Mouse (Mus musculus) small intestine, adult 2 months (tissue): Measurements from ENCODE around the gene Tek. TPM values are rescaled to one million over a fixed set of nuclear protein-coding genes. Genes with fewer than 3 reads are reported as not detected.

Experiments
- H3K27ac ChIP-seq: fragments of 200-500 bp; 2 replicates; pipeline ENCODE4 v1.5.1; 2012; ENCODE audit warnings: low read depth, low read length, control low read depth, inconsistent platforms; ENCODE audit not compliant: insufficient read depth
- H3K27me3 ChIP-seq: fragments of 200-500 bp; 2 replicates; pipeline ENCODE4 v1.6.1; 2012; ENCODE audit warnings: mild to moderate bottlenecking, moderate library complexity, low read length, inconsistent platforms; ENCODE audit not compliant: control insufficient read depth, insufficient read depth
- H3K36me3 ChIP-seq: fragments of 200-500 bp; 2 replicates; pipeline ENCODE4 v1.6.1; 2012; ENCODE audit warnings: mild to moderate bottlenecking, low read length, control low read depth, inconsistent platforms; ENCODE audit not compliant: control insufficient read depth, insufficient read depth
- H3K4me1 ChIP-seq: fragments of 200-500 bp; 2 replicates; pipeline ENCODE4 v1.6.1; 2012; ENCODE audit warnings: low read length, inconsistent platforms, mixed read lengths; ENCODE audit not compliant: control insufficient read depth, insufficient read depth, insufficient read length
- H3K4me3 ChIP-seq: fragments of 200-500 bp; 2 replicates; pipeline ENCODE4 v1.5.1; 2012; ENCODE audit warnings: low read depth, mild to moderate bottlenecking, control low read depth, inconsistent platforms, low read length, moderate library complexity
- CTCF ChIP-seq: fragments of 200-500 bp; IDR thresholded peaks from 2 replicates; pipeline ENCODE4 v1.5.1; 2012; ENCODE audit warnings: low read depth, mild to moderate bottlenecking, control low read depth, inconsistent platforms, low read length, moderate library complexity, mixed read lengths; ENCODE audit not compliant: insufficient replicate concordance, insufficient read length; ENCODE audit errors: extremely low read depth
- POLR2A ChIP-seq: fragments of 200-500 bp; IDR thresholded peaks from 2 replicates; pipeline ENCODE4 v1.6.1; 2012; ENCODE audit warnings: low read depth, mild to moderate bottlenecking, control low read depth, inconsistent platforms, low read length, moderate library complexity
- WGBS: fragments of 180-500 bp; shearing (Covaris S2); methylation state at CpG from one replicate; pipeline ENCODE4 v1.1.7; 2018; 5-methylcytosine and 5-hydroxymethylcytosine counted together
- polyA plus RNA-seq: library from polyadenylated mRNA; depleted of rRNA; stranded (reverse); fragments of >200 nt; gene quantifications from 2 replicates; pipeline ENCODE4 v1.2.3, GENCODE M21; 2012

Gene Tek
- polyA plus RNA-seq, 1 experiment, result 1.3 TPM

- no peak for TF ChIP-seq CTCF
- no peak for TF ChIP-seq POLR2A
- 49% methylated on average over 1 of the region's 1 CpGs for WGBS
- Histone ChIP-seq H3K27ac (no peak overlapping the region), H3K4me3 (no peak overlapping the region), H3K4me1 (no peaks in the 10 kb centered on the region), H3K36me3 (no peaks in the 10 kb centered on the region), H3K27me3 (no peaks in the 10 kb centered on the region)
These were observed 64.1 kb downstream of the Tek start for GRCm38 (mm10) chr4:94803187-94803586.

- H3K36me3 ChIP-seq, result no peaks in the 10 kb centered on the region
- no peaks in the 10 kb centered on the region for H3K4me1 ChIP-seq
- 71% methylated on average over 1 of the region's 1 CpGs for WGBS
- H3K4me3 ChIP-seq, result no peak overlapping the region
- TF ChIP-seq CTCF (no peak), POLR2A (no peak)
- H3K27ac ChIP-seq, result no peak overlapping the region
- no peaks in the 10 kb centered on the region for H3K27me3 ChIP-seq
These were observed 71.5 kb downstream of the Tek start for GRCm38 (mm10) chr4:94810616-94811015.

- H3K4me3 ChIP-seq, result no peak overlapping the region
- no peaks in the 10 kb centered on the region for H3K36me3 ChIP-seq
- TF ChIP-seq CTCF, result no peak
- TF ChIP-seq POLR2A, result no peak
- no peaks in the 10 kb centered on the region for H3K27me3 ChIP-seq
- WGBS, result 51% methylated on average over 1 of the region's 1 CpGs
- no peaks in the 10 kb centered on the region for H3K4me1 ChIP-seq
- no peak overlapping the region; the same call in 1 of the 2 replicates for H3K27ac ChIP-seq
These were observed 87.8 kb downstream of the Tek start for GRCm38 (mm10) chr4:94826891-94827290.

GRCm38 (mm10) chr4:94827429-94827828 is 88.3 kb downstream of the Tek start:
- Histone ChIP-seq H3K36me3 (no peaks in the 10 kb centered on the region), H3K27me3 (no peaks in the 10 kb centered on the region), H3K27ac (no peak overlapping the region), H3K4me3 (no peak overlapping the region), H3K4me1 (no peaks in the 10 kb centered on the region)
- TF ChIP-seq CTCF, result no peak
- TF ChIP-seq POLR2A, result no peak
- WGBS, result 30% methylated on average over 5 of the region's 5 CpGs

GRCm38 (mm10) chr4:94829924-94830386 is 90.9 kb downstream of the Tek start:
- H3K27me3 ChIP-seq, result no peaks in the 10 kb centered on the region
- H3K27ac ChIP-seq, result no peak overlapping the region
- 65% methylated on average over 6 of the region's 6 CpGs for WGBS
- no peak for TF ChIP-seq POLR2A
- no peak for TF ChIP-seq CTCF
- H3K4me3 ChIP-seq, result no peak overlapping the region
- no peaks in the 10 kb centered on the region for H3K4me1 ChIP-seq
- no peaks in the 10 kb centered on the region for H3K36me3 ChIP-seq

- WGBS, result 65% methylated on average over 7 of the region's 7 CpGs
- no peak for TF ChIP-seq CTCF
- TF ChIP-seq POLR2A, result no peak
- Histone ChIP-seq H3K4me1 (no peaks in the 10 kb centered on the region), H3K4me3 (no peak overlapping the region), H3K27ac (no peak overlapping the region), H3K27me3 (no peaks in the 10 kb centered on the region), H3K36me3 (no peaks in the 10 kb centered on the region)
These were observed 98.0 kb downstream of the Tek start for GRCm38 (mm10) chr4:94837061-94837460.

GRCm38 (mm10) chr4:94853301-94853700 is 114.2 kb downstream of the Tek start:
- TF ChIP-seq CTCF (no peak), POLR2A (no peak)
- Histone ChIP-seq H3K27me3 (no peaks in the 10 kb centered on the region), H3K4me3 (no peak overlapping the region), H3K27ac (no peak overlapping the region), H3K36me3 (no peaks in the 10 kb centered on the region), H3K4me1 (no peaks in the 10 kb centered on the region)
- WGBS, result 82% methylated on average over 7 of the region's 7 CpGs
